Mouse (Mus musculus): ENCODE results near the gene Rapgef5.

GRCm38 (mm10) chr12:117512468-117512867 is 3.8 kb upstream of the Rapgef5 start:
- TF ChIP-seq GATA1 (IDR thresholded peaks at IDR 0.05; ENCODE audit: low read length), result no peak
- no peak for TF ChIP-seq TAL1 (IDR thresholded peaks at IDR 0.05; ENCODE audit: low read length)
